Mouse (Mus musculus) heart, embryonic 11.5 days (tissue): ENCODE data around the gene Fto. TPM values are rescaled to one million over a fixed set of nuclear protein-coding genes. Genes with fewer than 3 reads are reported as not detected.

Source experiments
- ATAC-seq: fragments of 200-750 bp; cut with Nextera tagmentation; replicated peaks from 2 replicates; pipeline ENCODE4 v1.8.0; 2017; ENCODE audit warnings: moderate library complexity; ENCODE audit not compliant: insufficient number of reproducible peaks, low FRiP score, low TSS enrichment
- H3K27ac ChIP-seq: fragments of 300-500 bp; sonication (generic); 2 replicates; pipeline ENCODE4 v1.5.1; 2014; ENCODE audit warnings: mild to moderate bottlenecking, low read depth, low read length
- H3K27me3 ChIP-seq: fragments of 300-500 bp; sonication (generic); 2 replicates; pipeline ENCODE4 v1.6.1; 2014; ENCODE audit warnings: mild to moderate bottlenecking, low read length, mixed read lengths; ENCODE audit not compliant: control insufficient read depth, insufficient read depth
- H3K36me3 ChIP-seq: fragments of 300-500 bp; sonication (generic); 2 replicates; pipeline ENCODE4 v1.6.1; 2014; ENCODE audit warnings: mild to moderate bottlenecking, low read length, moderate library complexity, mixed read lengths; ENCODE audit not compliant: control insufficient read depth, insufficient read depth
- H3K4me1 ChIP-seq: fragments of 300-500 bp; sonication (generic); 2 replicates; pipeline ENCODE4 v1.6.1; 2014; ENCODE audit warnings: low read length; ENCODE audit not compliant: control insufficient read depth, insufficient read depth
- H3K4me2 ChIP-seq: fragments of 300-500 bp; sonication (generic); 2 replicates; pipeline ENCODE4 v1.6.1; 2014; ENCODE audit warnings: mild to moderate bottlenecking, moderate library complexity
- H3K4me3 ChIP-seq: fragments of 300-500 bp; sonication (generic); 2 replicates; pipeline ENCODE4 v1.5.1; 2014; ENCODE audit warnings: low read depth, low read length
- H3K9ac ChIP-seq: fragments of 300-500 bp; sonication (generic); 2 replicates; pipeline ENCODE4 v1.6.1; 2014; ENCODE audit warnings: mild to moderate bottlenecking, low read depth, low read length, moderate library complexity
- H3K9me3 ChIP-seq: fragments of 300-500 bp; sonication (generic); replicated peaks from 2 replicates; pipeline ENCODE4 v1.6.1; 2016; ENCODE audit warnings: low read length; ENCODE audit not compliant: control insufficient read depth
- WGBS: fragments of 180-500 bp; shearing (Covaris S2); extraction: QIAGEN DNeasy Blood & Tissue Kit; methylation state at CpG from one replicate; pipeline ENCODE4 v1.1.7; 2014; ENCODE audit not compliant: insufficient replicate concordance; 5-methylcytosine and 5-hydroxymethylcytosine counted together
- polyA plus RNA-seq: library from polyadenylated mRNA; unstranded; fragments of >200 nt; fragmentation: Nextera tagmentation; extraction: Ambion mirVana; gene quantifications from 2 replicates; pipeline ENCODE4 v1.2.1, GENCODE M21; 2014

Fto gene
- polyA plus RNA-seq, 1 experiment from 2014 or later: 70.1 TPM

DNA sequence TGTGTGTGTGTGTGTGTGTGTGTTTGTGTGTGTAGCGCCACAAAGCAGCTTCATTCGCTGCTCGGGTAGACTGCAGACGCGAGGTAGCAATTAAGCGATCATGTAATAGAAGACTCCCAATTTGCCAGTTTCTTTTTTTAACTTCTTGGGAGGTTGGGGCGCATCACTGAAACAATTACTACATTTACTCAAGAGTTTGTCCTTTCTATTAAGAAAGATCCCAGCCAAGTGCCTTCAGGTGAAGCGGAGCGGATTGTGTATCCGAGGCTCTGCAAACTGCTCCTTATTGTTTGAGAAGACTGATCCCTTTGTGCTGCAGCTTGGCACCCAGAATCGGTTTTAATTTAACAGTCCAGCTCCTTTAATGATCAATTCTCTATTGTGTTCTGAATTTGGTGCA is 70.5 kb downstream of the Fto start:
- WGBS: 88% methylated on average over 11 of the region's 11 CpGs
- H3K4me3 ChIP-seq: no peak overlapping the region
- H3K27me3 ChIP-seq: no peaks in the 10 kb centered on the region
- no peak overlapping the region for H3K4me2 ChIP-seq
- H3K27ac ChIP-seq: no peak overlapping the region
- H3K36me3 ChIP-seq: no peaks in the 10 kb centered on the region
- no peak for ATAC-seq
- H3K4me1 ChIP-seq: peaks cover 26% of the 10 kb centered on the region
- no peak overlapping the region for H3K9ac ChIP-seq
- H3K9me3 ChIP-seq: no peaks in the 10 kb centered on the region

DNA sequence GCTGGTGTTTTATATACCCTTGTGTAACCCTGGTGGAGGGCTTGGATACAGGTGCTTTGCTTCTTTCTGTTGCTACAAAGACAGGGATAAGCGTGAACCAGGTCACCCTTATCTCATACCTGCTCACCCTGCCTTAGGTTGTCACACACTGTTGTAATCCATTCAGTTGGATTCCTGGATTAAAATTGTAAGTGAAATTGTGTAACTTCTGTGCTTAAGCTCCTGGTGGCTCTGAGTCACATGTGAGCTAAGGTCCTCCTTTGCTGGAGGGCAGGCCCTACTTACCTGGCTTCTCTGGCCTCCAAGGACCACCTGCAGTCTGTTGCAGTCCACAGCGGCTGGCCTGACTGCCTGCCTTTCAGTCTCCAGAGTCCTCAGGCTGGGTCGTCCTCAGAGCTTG is 71.1 kb downstream of the Fto start:
- no peaks in the 10 kb centered on the region for H3K9me3 ChIP-seq
- peaks cover 20% of the 10 kb centered on the region for H3K4me1 ChIP-seq
- WGBS: 81% methylated on average over 3 of the region's 3 CpGs
- no peaks in the 10 kb centered on the region for H3K27me3 ChIP-seq
- no peak overlapping the region for H3K9ac ChIP-seq
- ATAC-seq: no peak
- H3K4me3 ChIP-seq: no peak overlapping the region
- H3K36me3 ChIP-seq: no peaks in the 10 kb centered on the region
- no peak overlapping the region for H3K27ac ChIP-seq
- H3K4me2 ChIP-seq: no peak overlapping the region

- 92% methylated on average over 7 of the region's 7 CpGs for WGBS
- Histone ChIP-seq H3K9ac (no peak overlapping the region), H3K27ac (no peak overlapping the region), H3K27me3 (no peaks in the 10 kb centered on the region), H3K4me2 (no peak overlapping the region), H3K9me3 (no peaks in the 10 kb centered on the region), H3K4me3 (no peak overlapping the region), H3K4me1 (peaks cover 11% of the 10 kb centered on the region), H3K36me3 (no peaks in the 10 kb centered on the region)
- ATAC-seq: no peak
Observed at GRCm38 (mm10) chr8:91385808-91386207, 72.5 kb downstream of the Fto start.

GRCm38 (mm10) chr8:91390369-91391020 is 77.2 kb downstream of the Fto start:
- 67% methylated on average over 9 of the region's 9 CpGs for WGBS
- Histone ChIP-seq H3K27me3 (no peaks in the 10 kb centered on the region), H3K9ac (no peak overlapping the region), H3K4me3 (no peak overlapping the region), H3K36me3 (no peaks in the 10 kb centered on the region), H3K27ac (no peak overlapping the region), H3K4me1 (peaks cover 8% of the 10 kb centered on the region), H3K4me2 (no peak overlapping the region), H3K9me3 (no peaks in the 10 kb centered on the region)
- ATAC-seq: no peak

DNA sequence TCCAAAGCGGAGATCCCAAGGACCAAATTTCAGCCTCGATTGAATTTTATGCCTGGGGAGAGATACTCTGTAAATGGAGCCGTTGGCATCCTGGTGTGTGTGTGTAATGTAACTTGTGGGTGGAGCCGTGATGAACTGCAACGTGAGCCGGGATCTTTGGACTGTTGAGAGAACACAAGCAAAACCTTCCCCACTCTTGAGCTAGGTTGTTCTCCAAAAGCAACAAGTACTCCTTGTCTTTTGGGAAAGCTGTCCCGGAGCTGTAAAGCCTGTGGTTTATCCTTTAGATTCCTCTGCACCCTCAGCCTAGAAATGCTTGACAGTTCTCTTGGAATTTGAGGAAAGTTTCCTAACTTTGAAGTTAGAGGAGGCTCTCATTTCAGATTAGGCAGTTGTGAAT is 78.9 kb downstream of the Fto start:
- H3K4me1 ChIP-seq: peaks cover 8% of the 10 kb centered on the region
- H3K36me3 ChIP-seq: no peaks in the 10 kb centered on the region
- H3K27me3 ChIP-seq: no peaks in the 10 kb centered on the region
- no peak for ATAC-seq
- WGBS: 62% methylated on average over 7 of the region's 7 CpGs
- H3K27ac ChIP-seq: no peak overlapping the region
- H3K4me3 ChIP-seq: no peak overlapping the region
- no peaks in the 10 kb centered on the region for H3K9me3 ChIP-seq
- no peak overlapping the region for H3K4me2 ChIP-seq
- no peak overlapping the region for H3K9ac ChIP-seq

DNA sequence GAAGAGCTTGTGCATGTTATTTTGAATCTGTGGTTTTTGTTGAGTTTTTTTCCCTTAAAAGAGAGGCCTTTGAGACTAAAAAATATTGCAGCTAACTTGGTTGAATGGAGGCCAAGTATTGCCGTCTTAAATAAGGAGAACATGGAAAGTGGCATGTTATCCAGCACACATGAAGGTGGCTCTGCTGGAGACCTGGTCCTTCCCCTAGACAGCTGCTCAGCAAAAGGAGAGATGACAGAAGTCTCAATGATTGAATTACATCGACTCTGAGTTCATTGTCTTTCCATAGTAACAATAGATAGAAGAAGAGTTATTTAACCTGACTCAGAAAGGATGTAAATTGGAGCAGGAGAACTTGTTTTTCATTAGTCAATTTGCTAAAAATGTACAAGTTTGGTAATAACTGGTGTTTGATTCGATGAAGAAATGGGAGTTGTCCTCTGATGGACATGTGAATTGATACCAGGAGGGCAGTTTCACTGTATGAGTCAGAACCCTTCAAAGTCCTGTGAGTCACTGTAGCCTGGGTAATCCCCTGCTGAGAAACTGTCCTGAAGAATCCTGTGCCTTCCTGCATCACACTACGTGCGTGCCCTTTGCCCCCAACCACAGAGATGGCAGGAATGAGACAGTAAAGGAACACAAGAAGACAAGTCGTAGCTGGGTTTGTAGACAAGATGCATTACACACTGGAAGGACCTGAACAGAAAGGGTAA is 82.2 kb downstream of the Fto start:
- Histone ChIP-seq H3K4me1 (peaks cover 8% of the 10 kb centered on the region), H3K36me3 (no peaks in the 10 kb centered on the region), H3K9me3 (no peaks in the 10 kb centered on the region), H3K4me2 (no peak overlapping the region), H3K9ac (no peak overlapping the region), H3K27ac (no peak overlapping the region), H3K27me3 (no peaks in the 10 kb centered on the region), H3K4me3 (no peak overlapping the region)
- 81% methylated on average over 6 of the region's 6 CpGs for WGBS
- ATAC-seq: no peak

DNA sequence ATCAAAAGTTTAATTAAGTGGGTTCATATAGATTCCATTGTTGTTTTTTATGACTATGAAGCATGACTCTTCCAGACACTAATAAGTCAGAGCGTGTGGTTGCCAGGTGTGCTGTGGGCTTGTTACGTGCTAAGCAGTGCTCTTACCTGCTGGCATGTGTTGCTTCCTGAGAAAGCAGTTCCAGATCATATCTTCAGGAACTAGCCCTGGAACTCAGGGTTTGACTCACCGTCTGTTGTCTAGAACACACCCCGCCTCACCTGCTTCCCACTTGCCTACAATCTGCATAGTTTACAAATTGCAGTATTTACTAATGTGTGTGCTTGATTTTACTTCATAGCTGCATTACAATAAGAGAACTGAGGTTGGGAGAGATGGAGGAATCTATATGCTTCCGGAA is 84.7 kb downstream of the Fto start:
- Histone ChIP-seq H3K9ac (no peak overlapping the region), H3K36me3 (no peaks in the 10 kb centered on the region), H3K4me3 (no peak overlapping the region), H3K27ac (no peak overlapping the region), H3K4me2 (no peak overlapping the region), H3K4me1 (peaks cover 8% of the 10 kb centered on the region; the same call in 1 of the 2 replicates), H3K9me3 (no peaks in the 10 kb centered on the region), H3K27me3 (no peaks in the 10 kb centered on the region)
- ATAC-seq: no peak
- WGBS: 87% methylated on average over 5 of the region's 5 CpGs

GRCm38 (mm10) chr8:91402980-91403975 is 90.0 kb downstream of the Fto start:
- Histone ChIP-seq H3K4me2 (no peak overlapping the region), H3K9ac (no peak overlapping the region), H3K27ac (peak overlapping the region; percentile 36), H3K36me3 (no peaks in the 10 kb centered on the region), H3K27me3 (no peaks in the 10 kb centered on the region), H3K9me3 (no peaks in the 10 kb centered on the region), H3K4me1 (peaks cover 4% of the 10 kb centered on the region; the same call in 1 of the 2 replicates), H3K4me3 (no peak overlapping the region)
- WGBS: 70% methylated on average over 9 of the region's 9 CpGs
- no peak for ATAC-seq
